Mouse (Mus musculus) lung, embryonic 14.5 days (tissue): Measurements from ENCODE around the gene Olfr735. TPM values are rescaled to one million over a fixed set of nuclear protein-coding genes. Genes with fewer than 3 reads are reported as not detected.

Source experiments
- ATAC-seq: fragments of 200-750 bp; cut with Nextera tagmentation; 2 replicates; pipeline ENCODE4 v1.8.0; 2017; ENCODE audit warnings: mild to moderate bottlenecking, moderate TSS enrichment, moderate library complexity; ENCODE audit not compliant: insufficient read depth
- DNase-seq: peaks from one replicate; pipeline ENCODE4 v3.0.0-alpha.2; 2015
- H3K27ac ChIP-seq: fragments of 300-500 bp; sonication (generic); 2 replicates; pipeline ENCODE4 v1.5.1; 2014; ENCODE audit warnings: low read depth, mild to moderate bottlenecking, moderate library complexity
- H3K27me3 ChIP-seq: fragments of 300-500 bp; sonication (generic); 2 replicates; pipeline ENCODE4 v1.6.1; 2014; ENCODE audit warnings: low read length, control low read depth; ENCODE audit not compliant: insufficient read depth
- H3K36me3 ChIP-seq: fragments of 300-500 bp; sonication (generic); 2 replicates; pipeline ENCODE4 v1.6.1; 2014; ENCODE audit warnings: control low read depth; ENCODE audit not compliant: insufficient read depth
- H3K4me1 ChIP-seq: fragments of 300-500 bp; sonication (generic); 2 replicates; pipeline ENCODE4 v1.6.1; 2014; ENCODE audit warnings: antibody characterized with exemption, control low read depth; ENCODE audit not compliant: insufficient read depth
- H3K4me2 ChIP-seq: fragments of 300-500 bp; sonication (generic); 2 replicates; pipeline ENCODE4 v1.6.1; 2014; ENCODE audit warnings: mild to moderate bottlenecking
- H3K4me3 ChIP-seq: fragments of 300-500 bp; sonication (generic); 2 replicates; pipeline ENCODE4 v1.5.1; 2014; ENCODE audit warnings: low read depth, low read length
- H3K9ac ChIP-seq: fragments of 300-500 bp; sonication (generic); 2 replicates; pipeline ENCODE4 v1.6.1; 2014
- H3K9me3 ChIP-seq: fragments of 300-500 bp; sonication (generic); 2 replicates; pipeline ENCODE4 v1.6.1; 2016; ENCODE audit warnings: low read depth, low read length, control low read depth
- CTCF ChIP-seq: IDR thresholded peaks from 2 replicates; pipeline ENCODE4 v1.5.1; 2016; ENCODE audit warnings: antibody characterized with exemption, low read depth
- WGBS: fragments of 180-500 bp; shearing (Covaris S2); extraction: QIAGEN DNeasy Blood & Tissue Kit; methylation state at CpG from one replicate; pipeline ENCODE4 v1.1.7; 2014; 5-methylcytosine and 5-hydroxymethylcytosine counted together
- polyA plus RNA-seq: library from polyadenylated mRNA; unstranded; fragments of >200 nt; fragmentation: Nextera tagmentation; extraction: Ambion mirVana; gene quantifications from 2 replicates; pipeline ENCODE4 v1.2.1, GENCODE M21; 2014

Gene Olfr735
- not detected in 2 replicates for polyA plus RNA-seq

DNA sequence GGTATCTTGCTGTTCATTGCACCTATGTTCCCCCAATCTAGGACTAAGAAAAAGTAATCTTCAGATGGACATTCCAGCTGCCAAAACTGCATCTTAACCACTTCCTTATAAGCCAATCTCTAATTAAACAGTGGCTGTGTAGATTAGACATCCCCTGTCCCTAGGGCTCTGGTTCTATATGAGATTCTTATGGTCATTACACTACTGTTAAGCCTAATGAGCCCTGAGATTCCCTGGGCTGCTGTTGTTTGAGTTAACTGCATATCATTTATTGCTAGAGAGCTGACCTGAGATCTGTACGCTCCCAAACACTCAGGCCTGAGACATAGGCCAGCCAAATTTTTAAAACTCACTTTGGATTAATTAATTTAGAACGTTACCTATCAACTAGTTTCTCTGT lies at the start of gene Olfr735:
Gene Olfr735 (minus strand): TSS at position 77 of the 400 bp plus-strand sequence.
- no peak for TF ChIP-seq CTCF
- DNase-seq = no peak
- ATAC-seq = no peak
- Histone ChIP-seq H3K27ac (no peak within 1 kb of the TSS), H3K4me2 (no peak within 1 kb of the TSS), H3K9me3 (no peaks in the 10 kb centered on the region), H3K36me3 (no peaks in the 10 kb centered on the region), H3K4me1 (no peaks in the 10 kb centered on the region), H3K4me3 (no peak within 1 kb of the TSS), H3K9ac (no peak within 1 kb of the TSS), H3K27me3 (no peaks in the 10 kb centered on the region)
- WGBS = 66% methylated on average over 2 of the region's 2 CpGs

DNA sequence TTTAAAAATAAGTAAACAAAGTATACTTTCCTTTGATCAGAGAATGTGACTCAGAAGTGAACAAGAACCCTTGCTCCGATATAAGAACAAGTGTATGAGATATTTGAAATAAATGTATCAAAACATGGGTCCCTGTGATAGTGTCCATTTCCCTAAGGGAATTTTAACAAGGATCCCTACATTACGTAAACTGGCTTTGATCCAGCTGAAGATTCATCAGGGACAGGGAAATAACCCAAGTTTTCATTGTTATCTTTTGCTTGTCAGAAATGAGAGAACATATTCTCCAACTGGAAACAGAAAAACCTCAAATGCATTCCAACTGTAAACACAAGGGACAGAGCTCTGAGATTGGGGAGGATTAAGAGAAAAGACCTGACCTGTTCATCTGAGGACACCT lies 32.2 kb upstream of the Olfr735 start, which contains the start of gene Olfr736:
Gene Olfr736 (plus strand): TSS at position 301 of the 400 bp plus-strand sequence.
- Histone ChIP-seq H3K4me2 (no peak within 1 kb of the TSS), H3K27me3 (no peaks in the 10 kb centered on the region), H3K36me3 (no peaks in the 10 kb centered on the region), H3K27ac (no peak within 1 kb of the TSS), H3K4me1 (no peaks in the 10 kb centered on the region), H3K9me3 (no peaks in the 10 kb centered on the region), H3K4me3 (no peak within 1 kb of the TSS), H3K9ac (no peak within 1 kb of the TSS)
- WGBS = 70% methylated on average over 2 of the region's 2 CpGs
- no peak for TF ChIP-seq CTCF
- DNase-seq (no peak), ATAC-seq (no peak)

DNA sequence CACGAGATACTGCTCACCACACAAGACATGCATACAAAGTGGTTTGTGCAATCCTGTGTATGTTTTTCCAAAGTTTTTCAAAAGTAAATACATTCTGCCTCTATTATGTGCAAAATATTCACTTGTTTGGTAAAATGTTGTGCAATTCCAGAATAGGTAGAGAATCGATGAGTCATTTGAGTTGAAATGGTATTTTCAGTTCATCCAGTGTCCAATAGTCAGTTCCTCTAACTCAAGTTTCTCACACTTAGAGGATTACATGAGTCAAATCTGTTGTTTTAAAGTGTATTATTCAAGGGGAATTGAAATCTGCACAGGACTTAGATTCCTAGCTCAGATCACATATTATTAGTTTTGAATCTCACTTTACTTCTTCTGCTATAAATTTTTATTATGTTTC lies 14.9 kb upstream of the Olfr735 start:
- no peaks in the 10 kb centered on the region for H3K9me3 ChIP-seq
- TF ChIP-seq CTCF = no peak
- no peaks in the 10 kb centered on the region for H3K36me3 ChIP-seq
- H3K27ac ChIP-seq = no peak overlapping the region
- no peak overlapping the region for H3K4me3 ChIP-seq
- no peak for ATAC-seq
- no peak overlapping the region for H3K9ac ChIP-seq
- H3K4me1 ChIP-seq = no peaks in the 10 kb centered on the region
- no peaks in the 10 kb centered on the region for H3K27me3 ChIP-seq
- no peak for DNase-seq
- WGBS = 82% methylated on average over 2 of the region's 2 CpGs
- H3K4me2 ChIP-seq = no peak overlapping the region

DNA sequence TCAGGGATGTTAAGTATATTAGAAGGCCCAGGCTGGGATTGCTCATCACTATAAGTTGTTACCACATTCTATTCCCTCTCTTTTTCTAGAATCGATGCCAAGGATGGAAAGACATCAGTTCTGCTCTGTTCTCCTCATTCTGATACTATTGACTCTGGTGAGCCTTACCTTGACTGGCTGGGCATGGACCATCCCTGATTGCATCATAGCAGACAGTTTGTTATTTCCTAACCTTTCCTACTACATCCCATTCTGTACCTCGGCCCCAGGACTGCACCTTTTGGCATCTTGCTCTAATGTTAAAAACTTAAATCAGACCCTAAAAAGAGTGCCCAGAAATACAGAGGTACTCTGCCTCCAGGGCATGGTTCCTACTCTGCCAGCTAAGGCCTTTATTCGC lies 11.8 kb upstream of the Olfr735 start:
- H3K27me3 ChIP-seq = no peaks in the 10 kb centered on the region
- H3K9me3 ChIP-seq = no peaks in the 10 kb centered on the region
- no peak for ATAC-seq
- no peak overlapping the region for H3K9ac ChIP-seq
- DNase-seq = no peak
- H3K4me3 ChIP-seq = no peak overlapping the region
- H3K4me1 ChIP-seq = no peaks in the 10 kb centered on the region
- no peaks in the 10 kb centered on the region for H3K36me3 ChIP-seq
- no peak for TF ChIP-seq CTCF
- no peak overlapping the region for H3K4me2 ChIP-seq
- WGBS = 85% methylated on average over 3 of the region's 3 CpGs
- no peak overlapping the region for H3K27ac ChIP-seq

DNA sequence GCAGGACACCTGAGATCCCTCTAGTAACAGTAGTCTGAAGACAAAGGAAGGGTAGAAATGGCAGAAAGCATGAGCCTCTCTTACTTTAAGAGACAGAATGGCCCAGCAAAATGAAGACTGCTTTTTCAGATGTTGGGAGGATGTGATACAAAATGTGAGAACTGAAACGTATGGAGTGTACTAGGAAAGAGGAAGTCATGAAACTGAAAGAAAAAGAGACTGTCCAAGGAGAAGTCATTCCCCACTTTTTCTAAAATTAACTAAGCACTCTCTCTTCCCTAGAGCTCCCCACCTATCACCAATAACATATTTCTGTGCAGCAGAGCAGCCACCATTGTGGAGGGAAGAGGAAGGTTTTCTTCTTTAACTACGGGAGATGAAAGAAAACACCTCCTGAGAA lies 8.9 kb upstream of the Olfr735 start, which contains the start of gene Tlr11:
Gene Tlr11 (plus strand): TSS at position 322 of the 400 bp plus-strand sequence.
- 81% methylated on average over 2 of the region's 2 CpGs for WGBS
- Histone ChIP-seq H3K4me1 (no peaks in the 10 kb centered on the region), H3K9ac (no peak within 1 kb of the TSS), H3K4me3 (no peak within 1 kb of the TSS), H3K36me3 (no peaks in the 10 kb centered on the region), H3K4me2 (no peak within 1 kb of the TSS), H3K27me3 (no peaks in the 10 kb centered on the region), H3K9me3 (no peaks in the 10 kb centered on the region), H3K27ac (no peak within 1 kb of the TSS)
- no peak for TF ChIP-seq CTCF
- DNase-seq = no peak
- no peak for ATAC-seq

DNA sequence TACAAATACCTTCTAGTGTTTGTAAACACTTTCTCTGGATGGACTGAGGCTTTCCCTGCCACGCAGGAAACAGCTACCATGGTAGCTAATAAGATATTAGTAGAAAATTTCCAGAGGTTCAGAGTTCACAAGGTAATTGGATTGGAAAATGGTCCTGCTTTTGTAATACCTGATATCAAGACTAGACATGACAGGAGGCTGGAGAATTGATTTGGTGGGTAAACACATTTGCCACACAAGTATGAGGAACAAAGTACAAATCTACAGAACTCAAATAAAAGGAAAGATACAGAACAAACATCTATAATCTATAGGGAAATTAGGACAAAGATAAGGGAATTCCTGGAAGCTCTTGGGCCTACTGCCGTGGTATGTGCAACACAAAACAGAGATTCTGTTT lies 8.1 kb upstream of the Olfr735 start:
- Histone ChIP-seq H3K4me1 (no peaks in the 10 kb centered on the region), H3K4me3 (no peak overlapping the region), H3K27ac (no peak overlapping the region), H3K27me3 (no peaks in the 10 kb centered on the region), H3K36me3 (no peaks in the 10 kb centered on the region), H3K9ac (no peak overlapping the region), H3K9me3 (no peaks in the 10 kb centered on the region), H3K4me2 (no peak overlapping the region)
- no peak for TF ChIP-seq CTCF
- ATAC-seq (no peak), DNase-seq (no peak)
- WGBS = 73% methylated on average over 2 of the region's 2 CpGs

DNA sequence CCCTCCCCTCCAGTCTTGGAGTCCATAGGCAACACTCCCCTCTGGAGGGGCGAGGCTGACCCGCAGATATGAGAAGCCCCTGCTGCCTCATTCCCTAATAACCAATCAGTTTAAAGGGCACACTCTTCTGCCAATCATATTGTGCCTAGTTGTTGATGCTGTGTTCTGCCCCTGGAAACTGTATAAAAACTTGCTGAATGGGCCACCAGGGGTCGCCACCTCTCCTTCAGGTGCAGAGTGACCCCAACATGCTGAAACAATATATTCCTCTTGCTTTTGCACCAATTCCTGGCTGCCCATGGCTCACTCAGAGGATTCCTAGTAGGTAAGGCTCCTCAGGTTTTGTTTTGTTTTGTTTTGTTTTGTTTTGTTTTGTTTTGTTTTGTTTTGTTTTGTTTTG lies 3.8 kb upstream of the Olfr735 start:
- H3K4me3 ChIP-seq = no peak overlapping the region
- H3K36me3 ChIP-seq = no peaks in the 10 kb centered on the region
- WGBS = 44% methylated on average over 3 of the region's 3 CpGs
- peak; percentile 17 for DNase-seq
- no peaks in the 10 kb centered on the region for H3K4me1 ChIP-seq
- H3K27me3 ChIP-seq = no peaks in the 10 kb centered on the region
- no peaks in the 10 kb centered on the region for H3K9me3 ChIP-seq
- TF ChIP-seq CTCF = peak; percentile 37
- no peak overlapping the region for H3K27ac ChIP-seq
- no peak overlapping the region for H3K4me2 ChIP-seq
- H3K9ac ChIP-seq = no peak overlapping the region
- no peak for ATAC-seq

DNA sequence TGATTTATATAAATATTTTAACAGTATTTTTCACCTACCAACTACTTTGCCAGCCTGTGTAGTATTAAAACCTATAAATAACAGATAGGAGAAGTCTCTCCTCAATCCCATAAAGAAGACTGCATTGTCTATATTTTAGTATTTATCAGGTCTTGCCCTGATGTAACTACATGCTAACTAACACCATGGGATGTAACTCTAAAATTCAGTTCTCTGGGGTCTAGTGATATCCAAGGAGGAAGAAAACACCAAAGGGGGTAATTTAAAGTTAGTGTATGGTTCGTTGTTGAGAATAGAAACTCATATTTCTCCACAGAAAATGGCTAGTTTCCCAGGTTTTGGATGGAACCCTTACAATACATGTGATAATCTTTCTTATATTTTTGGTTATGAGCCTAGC lies 22.0 kb downstream of the Olfr735 start, which contains the start of gene Olfr734:
Gene Olfr734 (minus strand): TSS at position 101 of the 400 bp plus-strand sequence.
- no peak within 1 kb of the TSS for H3K4me3 ChIP-seq

More for the DNA sequence above, 22.0 kb downstream of the Olfr735 start, which contains the start of gene Olfr734:
- H3K4me1 ChIP-seq = no peaks in the 10 kb centered on the region
- no peaks in the 10 kb centered on the region for H3K36me3 ChIP-seq
- H3K9me3 ChIP-seq = no peaks in the 10 kb centered on the region; the same call in 1 of the 2 replicates
- no peak for ATAC-seq
- TF ChIP-seq CTCF = no peak
- WGBS = 58% methylated on average over 1 of the region's 1 CpGs
- no peaks in the 10 kb centered on the region for H3K27me3 ChIP-seq
- no peak within 1 kb of the TSS for H3K4me2 ChIP-seq
- no peak within 1 kb of the TSS for H3K9ac ChIP-seq
- no peak for DNase-seq
- no peak within 1 kb of the TSS for H3K27ac ChIP-seq
